Mouse (Mus musculus): ENCODE results near the gene Skor1.

Gene Skor1

DNA sequence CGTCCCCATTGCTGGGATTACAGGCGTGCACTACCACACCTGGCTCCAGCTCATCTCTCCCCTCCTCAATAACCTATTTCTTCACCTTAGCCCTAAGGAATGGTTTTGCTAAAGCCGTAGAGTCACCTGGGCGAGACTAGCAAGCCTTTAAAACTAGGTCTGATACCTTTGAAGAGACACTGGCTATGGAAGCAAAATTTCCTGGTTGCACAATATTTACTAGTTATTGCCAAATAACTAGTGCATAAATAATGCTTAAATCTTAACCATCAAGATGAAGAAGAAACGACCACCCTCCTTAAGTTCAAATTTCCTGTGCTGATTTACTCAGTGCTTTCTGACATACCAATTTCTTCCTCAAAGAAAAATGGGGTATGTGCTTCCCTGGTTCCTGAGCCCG lies 15.1 kb downstream of the Skor1 start:
- no peak for DNase-seq (ENCODE audit: low read depth)

- DNase-seq (ENCODE audit: low read depth) = peak; percentile 79
Observed at GRCm38 (mm10) chr9:63132673-63133601, 15.8 kb downstream of the Skor1 start.

GRCm38 (mm10) chr9:63131957-63132602 lies 16.7 kb downstream of the Skor1 start:
- no peak for DNase-seq (ENCODE audit: low read depth)

DNA sequence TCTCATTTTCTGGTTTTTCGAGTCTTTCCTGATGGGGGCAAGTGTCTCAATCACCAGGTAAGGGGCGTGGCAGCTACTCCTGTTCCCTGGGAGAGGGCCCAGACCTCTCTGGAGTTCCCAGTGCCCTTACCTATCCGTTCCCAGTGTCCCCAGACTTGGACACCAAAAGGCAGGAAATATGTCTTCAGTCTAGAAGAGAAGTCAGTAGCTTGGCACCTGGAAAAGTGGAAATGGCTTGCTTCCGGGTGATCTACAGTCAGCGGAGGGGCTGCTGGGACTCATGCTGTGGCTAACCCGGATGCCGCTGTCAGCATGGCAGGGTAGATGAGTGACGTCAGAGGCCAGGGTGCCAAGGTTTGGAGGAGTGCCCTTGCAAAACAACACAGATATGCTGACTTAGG lies 19.1 kb downstream of the Skor1 start:
- DNase-seq (ENCODE audit: low read depth) = no peak

GRCm38 (mm10) chr9:63124512-63124911 lies 24.2 kb downstream of the Skor1 start:
- DNase-seq (ENCODE audit: low read depth) = no peak

GRCm38 (mm10) chr9:63123451-63124438 lies 25.0 kb downstream of the Skor1 start:
- DNase-seq (ENCODE audit: low read depth) = peak; percentile 85

DNA sequence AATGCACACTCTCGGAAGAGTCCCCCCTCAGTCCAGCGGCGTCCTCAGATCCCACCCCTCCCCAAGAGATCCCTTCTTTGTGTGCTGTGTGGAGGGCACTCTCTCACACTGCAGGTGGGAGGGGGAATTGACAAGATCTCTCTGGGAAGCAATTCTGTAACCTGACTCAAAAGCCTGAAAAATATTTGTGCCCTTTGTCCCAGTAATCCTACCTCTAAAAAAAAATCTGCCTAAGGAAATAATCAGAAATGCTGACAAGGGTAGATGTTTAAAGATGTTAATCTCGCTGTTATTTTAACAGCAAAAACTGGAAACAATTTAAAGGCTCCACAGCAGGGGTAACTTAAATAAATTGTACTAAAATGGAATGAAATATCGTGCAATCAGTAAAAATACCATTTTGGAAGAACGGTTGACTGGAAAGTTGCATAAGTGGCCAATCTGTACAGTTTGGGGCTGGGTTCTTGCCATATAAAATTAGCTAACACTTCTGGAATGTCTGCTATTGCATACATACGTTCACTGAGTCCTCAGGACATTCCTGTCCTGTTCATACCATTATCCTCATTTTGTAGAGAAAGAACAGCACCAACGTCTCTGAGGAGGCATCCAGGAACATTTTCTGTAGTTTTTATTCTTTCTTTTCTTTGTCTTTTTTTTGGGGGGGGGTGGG lies 26.5 kb downstream of the Skor1 start:
- DNase-seq (ENCODE audit: low read depth) = no peak

DNA sequence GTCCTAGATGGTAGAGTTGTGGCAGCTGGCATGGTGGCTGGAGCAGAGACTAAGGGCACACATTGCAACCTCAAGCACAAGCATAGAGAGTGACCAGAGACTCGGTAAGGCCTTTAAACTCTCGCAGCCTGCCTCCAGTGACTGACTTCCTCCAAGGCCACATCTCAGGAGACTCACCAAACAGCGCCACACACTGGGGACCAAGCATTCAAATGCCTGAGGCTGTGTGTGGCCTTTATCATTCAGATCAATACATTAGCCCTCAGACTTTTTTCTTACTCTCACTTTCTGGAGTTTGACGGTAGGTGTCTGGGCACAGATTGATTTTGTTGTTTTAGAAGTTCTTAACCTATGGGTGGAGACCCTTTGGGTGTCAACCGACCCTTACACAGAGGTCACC lies 30.4 kb downstream of the Skor1 start:
- DNase-seq (ENCODE audit: low read depth) = no peak

DNA sequence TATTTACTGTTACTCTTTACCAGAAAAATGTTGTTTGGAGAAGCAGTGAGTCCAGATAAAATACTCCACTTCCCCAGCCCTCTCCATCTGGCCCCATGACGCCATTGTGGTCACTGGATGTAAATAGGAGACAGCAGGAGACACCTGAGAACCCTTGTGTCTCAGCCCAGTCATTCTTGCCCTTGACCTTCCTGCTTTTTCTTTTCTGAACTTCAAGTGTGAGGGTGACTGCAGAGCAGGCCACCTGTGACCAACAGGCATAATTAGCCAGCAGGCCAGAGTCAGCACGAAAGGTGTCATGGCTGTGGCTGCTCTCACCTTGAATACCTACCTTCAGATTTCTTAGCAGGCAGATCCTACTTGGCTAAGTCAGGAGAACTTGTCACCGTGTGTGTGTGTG lies 36.2 kb downstream of the Skor1 start:
- DNase-seq (ENCODE audit: low read depth) = no peak

DNA sequence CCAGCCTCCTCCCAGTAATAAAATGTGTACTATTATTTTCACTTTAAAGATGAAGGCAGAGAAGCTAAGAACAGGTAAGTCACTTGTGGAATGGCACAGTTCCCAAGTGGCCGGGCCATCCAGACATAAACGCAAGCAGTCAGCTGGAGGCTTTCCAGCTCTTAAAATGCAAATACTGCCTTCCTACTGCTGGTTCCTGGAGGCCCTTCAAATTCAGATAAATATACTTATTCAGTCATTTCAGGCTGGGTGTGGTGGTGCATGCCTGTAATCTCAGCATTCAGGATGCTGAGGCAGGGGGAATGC lies 39.0 kb downstream of the Skor1 start:
- DNase-seq (ENCODE audit: low read depth) = no peak

DNA sequence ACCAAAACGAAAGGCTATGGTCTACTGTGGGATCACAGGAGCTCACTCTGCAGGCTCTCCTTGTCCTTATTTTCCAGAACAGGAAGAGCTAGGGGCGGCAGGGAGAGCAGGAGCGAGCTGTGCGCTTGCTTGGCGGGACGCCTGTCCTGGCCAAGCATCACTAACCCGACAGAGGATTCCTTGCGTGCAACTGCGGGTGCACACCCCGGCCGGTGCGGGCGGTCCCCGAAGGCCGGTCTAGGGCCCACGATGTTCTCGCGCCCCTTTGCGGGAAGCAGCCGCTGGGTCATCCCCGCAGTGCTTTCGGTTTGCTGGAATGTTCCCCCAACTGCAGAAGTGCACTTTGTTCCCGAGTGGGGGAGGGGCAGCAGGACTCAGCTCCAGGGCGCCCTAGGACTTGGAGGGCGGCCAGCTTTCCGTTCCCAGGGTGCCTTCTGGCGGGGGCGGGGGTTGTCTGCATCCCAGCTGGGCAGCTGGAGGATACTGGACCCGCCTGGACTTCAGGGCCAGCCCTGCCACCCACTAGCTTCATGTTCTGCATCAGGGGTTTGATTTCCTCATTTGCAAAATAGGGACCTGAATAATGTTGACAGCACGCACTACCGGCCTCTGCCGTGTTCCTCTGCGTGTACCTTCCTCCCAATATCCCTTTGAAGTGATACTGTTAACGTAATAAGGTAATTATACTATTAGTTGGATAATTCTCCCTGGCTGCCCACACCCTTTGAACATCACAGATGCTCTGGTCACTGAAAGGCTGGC lies 39.6 kb downstream of the Skor1 start:
- DNase-seq (ENCODE audit: low read depth) = no peak

GRCm38 (mm10) chr9:63108580-63108979 lies 40.2 kb downstream of the Skor1 start:
- DNase-seq (ENCODE audit: low read depth) = no peak

- no peak for DNase-seq (ENCODE audit: low read depth)
Observed at GRCm38 (mm10) chr9:63100660-63101059, 48.1 kb downstream of the Skor1 start.

DNA sequence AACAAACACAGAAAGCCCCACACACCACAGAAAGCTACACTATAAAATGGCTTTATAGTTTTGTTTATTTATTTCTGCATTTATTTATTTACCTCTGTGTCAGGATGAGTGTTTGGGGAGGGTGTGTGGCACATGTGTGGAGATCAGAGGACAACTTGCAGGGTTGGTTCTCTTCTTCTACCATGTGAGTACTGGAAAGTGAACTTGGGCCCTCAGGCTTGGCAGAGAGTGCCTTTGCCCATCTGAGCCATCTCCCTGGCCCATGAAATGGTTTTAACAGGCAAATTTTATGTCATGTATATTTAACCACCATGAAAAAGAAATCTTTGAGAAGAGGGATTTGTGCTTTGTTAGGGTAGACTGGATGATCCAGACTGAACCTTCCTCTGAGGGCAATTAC lies 48.9 kb downstream of the Skor1 start:
- no peak for DNase-seq (ENCODE audit: low read depth)

DNA sequence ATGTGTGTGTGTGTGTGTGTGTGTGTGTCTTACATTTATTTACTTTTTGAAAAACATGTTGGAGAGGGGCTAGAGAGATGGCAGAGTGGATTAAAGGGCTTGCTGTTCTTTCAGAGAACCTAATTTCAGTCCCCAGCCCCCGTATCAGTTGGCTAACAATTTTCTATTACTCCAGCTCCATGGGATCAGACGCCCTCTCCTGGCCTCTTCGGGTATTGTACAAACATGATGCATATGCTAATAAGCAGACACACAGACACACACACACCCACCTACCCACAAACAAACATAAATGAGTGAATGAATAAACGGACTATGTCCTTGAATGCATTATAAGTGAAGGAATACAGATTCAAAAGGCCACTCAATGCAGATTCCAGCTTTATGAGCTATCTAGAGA lies 49.4 kb downstream of the Skor1 start:
- no peak for DNase-seq (ENCODE audit: low read depth)

- DNase-seq (ENCODE audit: low read depth) = no peak
Observed at GRCm38 (mm10) chr9:63098887-63099286, 49.9 kb downstream of the Skor1 start.

- no peak for DNase-seq (ENCODE audit: low read depth)
Observed at GRCm38 (mm10) chr9:63097204-63097603, 51.6 kb downstream of the Skor1 start.

GRCm38 (mm10) chr9:63094030-63094429 lies 54.7 kb downstream of the Skor1 start:
- DNase-seq (ENCODE audit: low read depth) = no peak

DNA sequence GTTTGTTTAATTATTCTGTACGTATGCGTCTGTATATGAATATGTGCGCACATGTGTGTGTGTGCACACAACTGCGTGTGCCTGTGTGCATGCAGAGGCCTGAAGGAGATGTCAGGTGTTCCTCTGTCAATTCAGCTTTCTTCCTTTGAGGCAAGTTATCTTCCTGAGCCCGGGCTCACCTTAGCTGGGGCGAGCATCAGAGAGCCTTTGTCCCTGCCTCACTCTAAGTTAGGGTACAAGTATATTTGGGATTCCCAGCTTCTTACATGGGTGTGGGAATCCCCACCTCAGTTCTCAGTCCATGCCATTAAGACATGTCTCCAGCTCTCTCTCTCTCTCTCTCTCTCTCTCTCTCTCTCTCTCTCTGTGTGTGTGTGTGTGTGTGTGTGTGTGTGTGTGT lies 56.2 kb downstream of the Skor1 start:
- DNase-seq (ENCODE audit: low read depth) = no peak

- DNase-seq (ENCODE audit: low read depth) = peak; percentile 23
Observed at GRCm38 (mm10) chr9:63091971-63092528, 56.7 kb downstream of the Skor1 start.
